Mouse (Mus musculus) ovary, adult 2 months (tissue): ENCODE results near the gene Olfr191. TPM values are rescaled to one million over a fixed set of nuclear protein-coding genes. Genes with fewer than 3 reads are reported as not detected.

Experiments
- polyA plus RNA-seq: library from polyadenylated mRNA; depleted of rRNA; stranded (reverse); fragments of >200 nt; gene quantifications from 2 replicates; pipeline ENCODE4 v1.2.3, GENCODE M21; 2012; rRNA removed

The Olfr191 gene
- polyA plus RNA-seq, result not detected in 2 replicates

DNA sequence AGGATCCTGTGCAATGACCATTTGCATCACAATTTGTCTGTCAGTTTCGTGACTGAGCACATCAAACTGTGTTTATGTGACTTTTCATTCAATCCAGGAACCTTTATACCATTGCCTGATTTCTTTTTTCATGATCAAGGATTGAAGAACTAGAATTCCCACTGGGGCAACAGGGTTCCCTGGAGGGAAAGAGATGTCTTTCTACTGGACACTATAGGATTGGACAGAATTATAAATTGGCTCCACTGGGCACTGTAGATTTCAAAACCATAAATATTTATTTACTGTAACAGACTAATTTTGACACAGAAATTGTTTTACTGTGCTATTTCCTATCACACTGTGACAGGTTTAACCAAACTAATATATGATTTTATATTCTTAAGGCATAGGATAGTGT lies at the start of gene Olfr191:
Olfr191 (minus strand) TSS at position 101 of the 400 bp plus-strand sequence.

GRCm38 (mm10) chr16:59120969-59121368 lies 31.3 kb upstream of the Olfr191 start, which contains the start of gene Olfr194:
Olfr194 (minus strand) TSS chr16:59121069.

DNA sequence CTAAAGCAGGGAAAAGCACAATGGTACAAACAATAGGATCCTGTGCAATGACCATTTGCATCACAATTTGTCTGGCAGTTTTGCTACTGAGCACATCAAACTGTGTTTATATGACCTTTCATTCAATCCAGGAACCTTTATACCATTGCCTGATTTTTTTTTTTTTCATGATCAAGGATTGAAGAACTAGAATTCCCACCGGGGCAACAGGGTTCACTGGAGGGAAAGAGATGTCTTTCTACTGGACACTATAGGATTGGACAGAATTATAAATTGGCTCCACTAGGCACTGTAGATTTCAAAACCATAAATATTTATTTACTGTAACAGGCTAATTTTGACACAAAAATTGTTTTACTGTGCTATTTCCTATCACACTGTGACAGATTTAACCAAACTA lies 22.2 kb upstream of the Olfr191 start, which contains the start of gene Olfr193:
Olfr193 (minus strand) TSS at position 101 of the 400 bp plus-strand sequence.

GRCm38 (mm10) chr16:59077905-59078304 lies 11.7 kb downstream of the Olfr191 start, which contains the start of gene Olfr190:
Olfr190 (minus strand) TSS chr16:59078005.

GRCm38 (mm10) chr16:59039710-59040109 lies 49.9 kb downstream of the Olfr191 start, which contains the start of gene Olfr187:
Olfr187 (minus strand) TSS chr16:59039767.

Other genes with a start within 250 kb of the Olfr191 start
- gene Olfr177, start 215.1 kb downstream of the Olfr191 start, polyA plus RNA-seq, result not detected in 2 replicates
- not detected in 2 replicates for gene Olfr178, start 197.8 kb downstream of the Olfr191 start, polyA plus RNA-seq
- gene Olfr181, start 161.1 kb downstream of the Olfr191 start, polyA plus RNA-seq, result not detected in 2 replicates
- gene Olfr180, start 160.4 kb downstream of the Olfr191 start, polyA plus RNA-seq, result not detected in 2 replicates
- not detected in 2 replicates for gene Olfr183, start 94.5 kb downstream of the Olfr191 start, polyA plus RNA-seq
- not detected in 2 replicates for gene Olfr186, start 59.5 kb downstream of the Olfr191 start, polyA plus RNA-seq
- gene Olfr187, start 50.1 kb downstream of the Olfr191 start, polyA plus RNA-seq, result not detected in 2 replicates
- gene Olfr190, start 11.8 kb downstream of the Olfr191 start, polyA plus RNA-seq, result not detected in 2 replicates
- gene Olfr193, start 22.1 kb upstream of the Olfr191 start, polyA plus RNA-seq, result not detected in 2 replicates
- gene Olfr194, start 31.2 kb upstream of the Olfr191 start, polyA plus RNA-seq, result not detected in 2 replicates
- gene Olfr195, start 57.2 kb upstream of the Olfr191 start, polyA plus RNA-seq, result not detected in 2 replicates
- not detected in 2 replicates for gene Olfr196, start 80.6 kb upstream of the Olfr191 start, polyA plus RNA-seq
- not detected in 2 replicates for gene Olfr198, start 113.7 kb upstream of the Olfr191 start, polyA plus RNA-seq
- gene Olfr199, start 129.9 kb upstream of the Olfr191 start, polyA plus RNA-seq, result not detected in 2 replicates
- not detected in 2 replicates for gene Olfr201, start 182.8 kb upstream of the Olfr191 start, polyA plus RNA-seq
- gene Olfr202, start 197.0 kb upstream of the Olfr191 start, polyA plus RNA-seq, result not detected in 2 replicates
- not detected in 2 replicates for gene Olfr203, start 209.1 kb upstream of the Olfr191 start, polyA plus RNA-seq
- gene Olfr204, start 228.4 kb upstream of the Olfr191 start, polyA plus RNA-seq, result not detected in 2 replicates
- gene Olfr205, start 241.3 kb upstream of the Olfr191 start, polyA plus RNA-seq, result not detected in 2 replicates